Mouse (Mus musculus) CH12.LX (cell line): ENCODE data around the gene Tfec.

Experiments used
- CTCF ChIP-seq, 2 experiments: IDR thresholded peaks in 1 of 2; conservative IDR thresholded peaks in 1 of 2; 2 replicates each; pipeline ENCODE4 v1.5.1; 2011 to 2012; ENCODE audit warnings: low read depth in 2 of 2, low read length in 2 of 2, improper control_type of control experiment in 1 of 2, inconsistent platforms in 1 of 2, mild to moderate bottlenecking in 1 of 2, moderate library complexity in 1 of 2
- ETS1 ChIP-seq: conservative IDR thresholded peaks from 2 replicates; pipeline ENCODE4 v1.6.1; 2012; ENCODE audit warnings: low read depth, mild to moderate bottlenecking, inconsistent platforms, low read length, improper control_type of control experiment, moderate library complexity
- POLR2AphosphoS2 ChIP-seq: IDR thresholded peaks from 2 replicates; pipeline ENCODE4 v1.6.1; 2011; ENCODE audit warnings: low read depth, low read length, improper control_type of control experiment

DNA sequence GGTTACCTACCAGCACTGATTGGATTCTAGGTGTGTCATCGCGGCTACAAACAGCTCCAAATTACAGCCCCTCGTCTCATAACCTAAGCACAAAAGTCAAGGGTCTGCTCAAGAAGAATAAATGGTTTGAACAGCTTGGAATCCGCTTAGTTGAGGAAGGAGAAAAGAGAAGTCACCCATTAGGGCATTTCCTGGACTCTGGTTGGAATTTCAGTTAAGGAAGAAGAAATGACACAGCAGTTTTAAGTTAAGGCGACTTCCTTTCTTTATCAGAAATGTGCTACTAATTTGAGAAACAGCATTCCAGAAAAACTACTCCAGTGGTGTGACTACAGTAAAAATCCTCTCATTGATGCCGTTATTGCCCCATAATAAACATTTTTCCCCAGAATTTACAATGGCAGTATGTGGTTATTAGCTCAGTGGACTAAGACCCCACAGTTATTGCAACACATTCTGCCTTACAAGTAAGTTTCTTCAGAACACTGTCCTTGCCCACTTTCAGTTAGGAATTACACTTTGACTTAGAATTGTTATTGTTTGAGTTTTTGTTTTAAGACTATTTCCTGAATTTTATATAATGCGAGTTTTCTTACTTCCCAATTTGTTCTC, at the start of gene Tfec:
- TF ChIP-seq POLR2AphosphoS2 (no peak), CTCF (conservative IDR thresholded peaks at IDR 0.05 in 1 of 2, IDR thresholded peaks at IDR 0.05 in 1 of 2; ENCODE audit: low read depth in 2 of 2, low read length in 2 of 2) (no peak), ETS1 (no peak)
